Mouse (Mus musculus) urinary bladder, postnatal 10 days (tissue): ENCODE results near the gene Bbs4.
"Not testable (repeated sequence)": the region's sequence is repeated elsewhere in the genome, so short reads cannot be mapped to it uniquely, and the experiment has no call there.

Experiments
- DNase-seq: peaks from one replicate; pipeline ENCODE4 v3.0.0; 2022; ENCODE audit warnings: low spot score

Bbs4 gene

DNA sequence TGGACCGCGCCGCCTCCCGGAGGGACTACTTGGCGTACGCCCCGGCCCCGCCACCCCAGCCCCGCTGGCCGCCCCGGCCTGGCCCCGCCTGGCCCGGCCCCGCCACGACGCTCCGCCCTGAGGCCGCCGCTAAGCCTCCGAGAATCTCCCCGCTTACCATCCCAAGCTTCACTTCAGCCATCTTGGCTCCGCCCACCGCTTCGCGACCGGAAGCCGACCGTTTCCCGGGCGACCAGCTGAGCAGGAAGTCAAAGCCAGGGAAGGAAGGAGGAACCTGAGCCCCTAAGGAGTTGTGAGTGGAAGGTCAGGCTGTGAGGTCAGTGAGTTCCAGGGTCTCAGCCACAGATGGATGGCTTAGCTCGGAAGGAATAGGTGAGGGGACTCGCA, at the start of gene Bbs4:
Gene Bbs4, minus strand, starts transcription at position 256 of the 387 bp plus-strand sequence.
- peak; percentile 65 for DNase-seq

DNA sequence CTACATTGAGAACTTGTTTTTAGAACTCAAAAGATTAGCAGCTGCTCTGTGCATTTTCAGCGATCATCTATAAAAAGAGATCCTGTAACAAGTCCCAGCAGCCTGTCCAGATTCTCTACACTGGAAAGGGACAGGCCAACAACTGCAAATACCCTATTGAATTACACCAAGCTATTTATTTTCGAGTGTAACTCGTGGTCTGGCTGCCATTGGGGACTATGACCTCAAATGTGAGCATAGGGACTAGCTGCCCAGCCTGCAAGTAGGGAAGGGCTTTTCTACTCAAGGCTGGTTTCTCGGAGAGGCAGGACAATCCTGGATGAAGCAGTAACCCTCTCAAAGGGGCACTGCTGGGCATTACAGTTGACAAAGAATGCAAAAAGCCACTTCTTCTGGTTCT, 35.8 kb upstream of the Bbs4 start:
- DNase-seq: no peak

- DNase-seq: no peak
Measured at GRCm38 (mm10) chr9:59388311-59388710, 35.0 kb upstream of the Bbs4 start.

- no peak for DNase-seq
Measured at GRCm38 (mm10) chr9:59387461-59387860, 34.2 kb upstream of the Bbs4 start.

DNA sequence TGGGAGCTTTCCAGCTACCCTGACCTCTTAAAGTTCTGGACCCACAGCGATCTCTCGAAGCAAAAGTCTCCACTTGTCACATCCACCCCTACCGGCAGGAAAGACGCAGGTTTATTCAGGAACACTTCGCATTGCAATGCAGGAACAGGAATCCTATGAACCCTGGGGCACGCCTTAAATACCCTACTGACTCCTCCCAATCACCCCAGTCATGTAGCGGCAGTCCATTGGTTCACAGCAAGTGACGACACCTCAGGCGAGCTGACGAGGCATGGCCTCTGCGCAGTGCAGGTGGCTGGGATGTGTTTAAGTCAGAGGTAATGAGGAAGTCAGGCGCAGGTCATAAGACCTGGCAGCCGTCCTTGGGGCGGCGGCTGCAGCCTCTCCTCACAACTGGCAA, 22.3 kb upstream of the Bbs4 start:
- DNase-seq: no peak

DNA sequence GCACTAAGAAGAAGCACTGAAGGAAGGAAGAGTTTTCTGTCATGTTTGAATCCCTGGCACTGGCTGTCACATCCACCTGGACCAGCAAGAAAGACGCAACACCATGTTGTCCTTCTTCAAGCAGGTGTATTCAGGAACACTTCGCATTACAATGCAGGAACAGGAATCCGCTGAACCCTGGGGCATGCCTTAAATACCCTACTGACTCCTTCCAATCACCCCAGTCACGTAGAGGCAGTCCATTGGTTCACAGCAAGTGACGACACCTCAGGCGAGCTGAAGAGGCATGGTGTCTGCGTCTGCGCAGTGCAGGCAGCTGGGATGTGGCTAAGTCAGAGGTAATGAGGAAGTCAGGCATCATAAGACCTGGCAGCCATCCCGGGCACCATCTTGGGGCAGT, 16.3 kb upstream of the Bbs4 start:
- DNase-seq: no peak

- no peak for DNase-seq
Measured at GRCm38 (mm10) chr9:59369220-59369619, 15.9 kb upstream of the Bbs4 start.

GRCm38 (mm10) chr9:59360487-59360886, 7.2 kb upstream of the Bbs4 start:
- not testable (repeated sequence) for DNase-seq

DNA sequence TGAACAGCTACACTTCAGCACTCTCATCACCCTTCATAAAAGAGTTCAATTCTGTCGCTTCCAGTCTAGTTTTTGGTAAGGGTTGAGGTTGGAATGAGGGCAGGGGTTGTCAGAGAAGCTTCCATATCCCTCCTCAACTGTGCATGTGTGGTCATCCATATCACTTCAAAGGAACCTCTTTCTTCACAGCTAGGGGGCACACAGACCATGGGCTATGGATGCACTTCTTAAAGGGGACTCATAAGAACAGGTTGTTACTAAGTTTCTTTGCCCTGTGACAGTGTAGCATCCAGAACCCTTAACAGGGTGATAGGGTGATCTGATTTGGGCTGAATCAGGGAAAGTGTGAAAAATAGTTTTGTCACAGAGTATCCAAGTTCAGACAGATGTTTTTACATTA, 4.7 kb upstream of the Bbs4 start:
- DNase-seq: not testable (repeated sequence)

DNA sequence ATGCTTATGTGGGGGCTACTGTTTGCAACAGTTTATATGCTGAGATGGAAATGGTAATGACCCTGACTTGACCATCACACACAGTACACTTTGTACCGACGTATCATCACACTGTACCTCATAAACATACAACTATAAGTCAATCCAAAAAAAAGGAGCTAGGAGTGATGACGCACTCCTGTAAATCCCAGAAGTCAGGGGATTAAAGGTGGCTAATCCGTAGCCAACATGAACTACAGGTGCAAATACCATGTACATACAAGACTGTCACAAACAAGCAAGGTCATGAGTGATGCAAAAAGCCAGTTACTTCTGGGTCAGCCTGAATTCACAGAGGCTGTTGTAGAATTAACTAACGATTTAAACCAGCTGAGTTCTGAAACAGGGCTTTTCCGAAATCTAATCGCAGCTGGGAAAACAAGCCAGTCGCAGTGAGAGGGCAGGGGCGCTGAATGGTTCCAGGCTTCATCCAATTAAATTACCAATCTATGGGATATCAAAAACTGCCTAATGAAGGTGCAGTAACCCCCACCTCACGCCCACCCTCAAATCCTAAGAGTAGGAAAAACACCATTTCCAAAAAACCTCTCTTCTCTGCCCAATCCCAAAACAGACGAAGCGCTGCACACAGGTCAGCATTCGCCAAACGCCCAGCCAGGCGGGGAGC, 589 bp downstream of the Bbs4 start:
- no peak for DNase-seq

DNA sequence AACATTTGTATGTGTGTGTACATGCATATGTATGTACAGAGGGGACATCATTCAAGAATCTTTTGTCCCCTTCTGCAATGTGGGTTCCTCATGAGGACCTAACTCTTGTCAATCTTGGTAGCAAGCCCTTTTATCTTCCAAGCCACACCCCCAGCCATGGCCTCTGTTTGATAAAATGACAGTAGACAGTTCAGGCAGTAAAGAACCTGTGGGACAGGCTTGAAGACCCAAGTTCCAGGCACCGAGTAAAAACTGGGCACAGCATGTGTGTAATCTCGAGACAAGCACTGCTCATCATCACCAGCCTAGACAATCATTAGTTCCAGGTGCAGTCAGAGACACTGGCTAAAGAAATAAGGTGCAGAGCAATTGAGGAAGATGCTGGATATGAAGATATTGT, 7.1 kb downstream of the Bbs4 start:
- DNase-seq: no peak

DNA sequence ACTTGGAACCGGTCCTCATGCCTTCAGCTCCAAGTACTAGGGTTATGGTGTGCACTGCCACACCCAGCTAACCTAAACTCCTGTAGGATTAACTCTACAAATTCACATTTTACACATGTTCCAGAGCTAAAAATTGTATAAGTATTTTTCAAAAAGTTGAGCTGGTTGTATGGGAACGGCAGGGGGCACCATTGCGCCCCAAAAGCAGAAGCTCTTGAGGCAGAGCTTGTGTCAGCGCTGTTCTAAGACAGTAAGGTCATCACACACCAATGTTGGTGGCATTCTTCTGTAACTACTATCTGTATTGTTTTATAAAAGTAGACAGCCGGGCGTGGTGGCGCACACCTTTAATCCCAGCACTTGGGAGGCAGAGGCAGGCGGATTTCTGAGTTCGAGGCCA, 13.3 kb downstream of the Bbs4 start:
- DNase-seq: no peak

- DNase-seq: no peak
Measured at GRCm38 (mm10) chr9:59339107-59339506, 14.2 kb downstream of the Bbs4 start.

DNA sequence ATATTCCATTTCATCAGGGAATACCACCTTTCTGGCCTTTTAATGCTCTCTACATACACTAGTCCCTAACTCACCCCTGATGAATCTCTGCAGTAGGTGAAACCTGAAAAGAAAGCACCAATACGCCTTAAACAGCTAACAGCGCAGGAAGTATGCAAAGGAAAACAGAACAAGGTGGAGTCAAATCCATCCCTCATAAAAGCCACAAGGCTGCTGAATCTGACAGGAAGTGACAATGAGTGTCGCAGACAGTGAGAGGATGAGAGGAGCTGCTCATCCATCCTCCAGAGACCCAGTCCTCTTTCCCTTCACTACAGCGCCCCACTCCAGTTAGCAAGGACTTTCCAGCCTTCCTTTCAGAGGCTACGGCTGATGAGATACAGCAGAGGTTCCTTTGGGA, 14.9 kb downstream of the Bbs4 start:
- DNase-seq: no peak

DNA sequence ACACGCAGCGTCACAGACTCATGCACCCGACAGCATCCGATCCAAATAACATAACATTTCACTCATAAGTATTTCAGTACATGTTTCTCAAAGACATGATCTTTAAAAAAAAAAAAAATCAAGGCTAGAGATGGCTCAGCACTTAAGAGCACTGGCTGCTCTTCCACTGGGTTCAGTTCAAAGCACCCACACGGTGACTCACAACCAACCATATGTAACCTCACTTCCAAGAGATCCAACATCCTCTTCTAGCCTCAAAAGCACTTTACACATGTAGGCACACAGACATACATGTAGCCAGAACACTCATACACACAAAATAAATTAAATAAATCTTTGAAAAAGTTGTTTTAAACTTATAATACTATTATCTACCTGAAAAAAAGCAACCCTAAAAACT, 15.4 kb downstream of the Bbs4 start:
- no peak for DNase-seq

DNA sequence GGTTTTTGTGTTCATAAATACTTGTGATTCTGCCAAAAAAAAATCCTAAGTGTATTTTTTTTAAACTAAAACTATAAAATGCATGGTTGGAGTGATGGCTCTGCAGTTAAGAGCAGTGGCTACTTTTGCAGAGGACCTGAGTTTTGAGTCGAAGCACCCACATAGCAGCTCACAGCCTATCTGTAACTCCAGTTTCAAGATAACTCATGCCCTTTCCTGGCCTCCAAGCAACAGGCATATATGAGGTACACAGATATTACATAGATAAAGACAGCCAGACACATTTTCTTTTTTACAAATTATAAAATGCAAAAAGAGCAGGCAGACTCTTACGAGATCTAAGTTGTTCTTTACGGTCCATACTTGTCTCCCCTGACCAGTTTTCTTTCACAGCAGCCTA, 16.8 kb downstream of the Bbs4 start:
- DNase-seq: no peak

GRCm38 (mm10) chr9:59330055-59330454, 23.3 kb downstream of the Bbs4 start:
- no peak for DNase-seq

DNA sequence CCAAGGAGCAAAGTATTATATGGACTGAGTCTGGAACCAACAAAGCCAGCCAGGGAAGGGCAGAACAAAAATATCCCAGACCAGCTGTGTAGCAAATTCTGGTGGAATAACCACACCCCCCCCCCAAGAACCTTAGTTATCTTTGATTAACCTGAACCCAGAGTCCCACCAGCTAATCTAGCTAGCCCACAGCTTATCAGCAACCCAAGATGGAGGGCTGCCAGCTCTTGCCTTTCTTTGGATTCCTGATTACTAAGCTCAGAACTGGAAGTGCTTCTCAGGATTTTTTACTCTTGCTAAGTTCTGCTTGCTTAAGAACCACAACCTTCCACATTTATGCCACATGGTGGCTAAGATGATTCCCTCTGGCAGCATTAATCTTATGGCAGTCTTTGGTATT, 29.0 kb downstream of the Bbs4 start:
- no peak for DNase-seq

DNA sequence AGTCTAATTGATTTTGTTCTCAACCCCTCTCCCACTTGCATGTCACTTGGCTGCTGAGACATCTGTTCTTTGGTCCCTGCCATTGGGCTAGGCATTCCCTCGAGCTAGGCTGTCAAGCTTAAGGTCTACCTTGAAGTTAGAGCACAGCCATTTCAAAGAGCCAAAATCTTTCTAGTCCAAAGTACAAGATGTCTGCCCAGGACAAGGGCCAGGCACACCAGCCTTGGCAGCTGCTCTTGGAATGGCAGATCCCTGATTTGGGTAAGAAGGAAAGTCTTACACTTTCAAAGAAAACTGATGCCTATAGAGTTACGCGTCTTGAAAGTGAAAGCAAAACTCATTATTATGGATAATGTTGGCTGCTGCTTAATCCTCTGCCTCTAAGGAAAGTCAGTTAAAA, 37.1 kb downstream of the Bbs4 start:
- DNase-seq: no peak

DNA sequence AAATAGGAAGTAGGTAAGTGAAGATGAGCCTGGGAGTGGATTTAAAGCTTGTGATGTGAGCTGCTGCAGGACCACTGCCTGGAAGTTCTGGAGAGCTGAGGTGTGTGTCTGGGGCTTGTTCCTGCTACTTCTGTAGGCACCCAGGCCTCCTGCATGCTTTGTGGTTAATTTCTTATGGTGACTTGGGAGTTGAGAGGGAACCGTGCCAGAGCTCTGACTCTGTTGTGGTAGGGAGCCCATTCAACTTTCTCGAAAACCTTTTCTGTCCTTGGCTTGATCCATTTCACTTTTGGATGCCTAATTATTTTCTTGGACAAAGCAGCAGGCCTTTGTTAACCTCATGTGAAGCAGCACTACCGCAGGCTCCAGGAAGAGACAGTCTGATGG, 42.0 kb downstream of the Bbs4 start:
- DNase-seq: no peak

GRCm38 (mm10) chr9:59310582-59311283, 42.6 kb downstream of the Bbs4 start:
- DNase-seq: no peak

DNA sequence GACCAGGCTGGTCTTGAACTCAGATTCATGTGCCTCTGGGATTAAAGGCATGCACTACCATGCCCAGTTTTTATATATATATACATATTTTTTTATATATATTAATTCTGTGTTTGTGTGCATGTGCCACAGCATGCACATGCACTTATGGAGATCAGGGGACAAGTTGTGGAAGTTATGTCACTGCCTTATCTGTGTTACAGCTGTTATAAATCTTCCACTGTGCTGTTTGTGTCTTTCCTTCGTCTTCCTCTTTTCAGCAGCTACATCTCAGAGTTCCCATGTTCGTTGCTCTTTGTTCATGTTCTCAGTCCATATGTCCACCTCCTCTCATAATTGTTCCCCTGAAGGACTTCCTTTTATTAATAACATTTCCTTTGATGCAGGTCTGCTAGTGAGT, 45.4 kb downstream of the Bbs4 start:
- DNase-seq: no peak

DNA sequence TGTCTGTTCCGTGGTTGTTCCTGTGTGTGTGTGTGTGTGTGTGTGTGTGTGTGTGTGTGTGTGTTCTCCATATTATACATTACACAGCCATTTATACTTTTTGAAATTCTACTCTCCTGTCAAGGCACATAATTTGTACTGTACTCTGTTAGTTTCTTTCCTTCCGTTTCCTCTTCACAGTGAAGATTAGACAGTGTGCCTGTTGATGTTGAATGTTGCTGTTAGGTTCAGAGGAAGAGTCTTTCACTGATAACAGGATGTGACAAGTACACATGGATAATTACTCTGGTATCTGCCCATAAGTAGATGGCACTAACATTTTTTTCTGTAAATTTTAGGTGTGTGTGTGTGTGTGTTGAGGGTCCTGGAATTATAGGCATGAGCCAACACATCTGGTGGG, 56.9 kb downstream of the Bbs4 start:
- DNase-seq: no peak

GRCm38 (mm10) chr9:59292493-59292875, 60.8 kb downstream of the Bbs4 start:
- DNase-seq: no peak
